Mouse (Mus musculus) embryo, embryonic 10.5 days (tissue): Measurements from ENCODE around the gene Cyp21a1.
"Not testable (repeated sequence)": the region's sequence is repeated elsewhere in the genome, so short reads cannot be mapped to it uniquely, and the experiment has no call there.

Experiments
- DNase-seq: peaks from one replicate; pipeline ENCODE4 v3.0.0-alpha.2; 2015; ENCODE audit warnings: low spot score

Cyp21a1 gene

DNA sequence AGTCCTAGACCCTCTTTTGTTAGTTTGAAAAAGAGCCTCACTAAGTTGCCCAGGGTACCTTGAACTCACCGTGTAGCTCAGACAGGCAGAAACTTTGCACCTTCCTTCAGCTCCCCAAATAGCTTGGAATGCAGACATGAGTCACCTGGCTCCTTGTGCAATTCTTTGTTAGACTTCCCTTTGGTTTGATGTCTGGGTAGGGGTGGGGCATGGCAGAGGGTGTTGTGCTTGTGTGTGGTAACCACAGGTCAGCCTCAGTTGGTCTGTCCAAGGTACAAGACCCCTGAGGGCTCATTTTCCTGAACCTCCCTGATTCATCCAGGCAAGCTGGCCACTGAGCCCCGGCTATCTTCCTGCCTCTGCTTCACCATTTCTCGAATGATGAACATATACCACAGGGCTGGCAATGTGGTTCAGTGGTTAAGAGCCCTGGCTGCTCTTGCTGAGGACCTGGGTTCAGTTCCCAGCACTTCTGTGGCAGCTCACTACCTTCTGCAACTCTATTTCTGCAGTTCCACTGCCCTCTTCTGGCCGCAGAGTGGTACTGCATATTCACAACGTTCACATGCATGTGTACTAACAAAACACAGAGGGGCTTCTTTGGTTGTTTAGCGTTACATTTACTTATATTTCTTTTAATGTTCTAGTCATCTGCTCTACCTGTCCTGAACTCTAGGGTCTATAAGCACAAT, 656 bp upstream of the Cyp21a1 start:
- no peak for DNase-seq

DNA sequence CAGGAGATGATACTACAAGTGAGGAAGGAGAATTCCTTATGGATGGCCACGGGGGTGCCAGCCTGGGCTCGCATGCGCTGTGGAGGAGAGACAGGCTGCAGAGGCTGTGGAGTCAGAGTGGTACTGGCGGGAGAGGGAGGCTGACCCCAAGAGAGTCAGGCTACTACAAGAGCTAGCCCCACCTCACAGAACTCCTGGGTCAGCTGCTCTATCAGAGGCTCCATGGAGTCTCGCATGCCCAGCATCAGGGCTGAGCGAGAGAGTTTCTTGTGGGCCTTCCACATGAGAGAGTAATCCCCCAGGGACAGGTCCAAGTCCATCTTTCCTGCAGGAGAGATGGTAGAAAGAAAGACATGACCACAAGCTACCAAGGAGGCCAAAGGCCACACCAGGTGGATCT, 994 bp downstream of the Cyp21a1 start:
- not testable (repeated sequence) for DNase-seq

DNA sequence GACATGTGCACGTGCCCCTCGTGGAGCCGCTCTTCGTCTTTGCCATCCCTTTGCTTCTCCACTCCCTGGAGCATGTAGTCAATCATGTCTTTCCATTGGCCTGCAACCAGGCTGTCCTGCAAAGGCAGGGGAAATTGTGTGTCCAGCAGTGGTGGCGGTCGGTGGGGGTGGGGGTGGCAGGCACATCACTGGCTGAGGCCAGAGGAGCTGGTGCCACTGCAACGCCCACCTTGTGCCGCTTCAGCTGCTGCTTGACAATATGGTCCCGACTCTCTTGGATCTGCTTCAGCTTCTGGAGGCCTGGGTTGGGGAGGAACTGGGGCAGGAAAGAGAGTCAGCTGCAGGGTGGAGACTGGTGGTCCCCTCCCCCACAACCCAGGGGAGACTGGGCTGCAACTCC, 1.6 kb downstream of the Cyp21a1 start:
- not testable (repeated sequence) for DNase-seq

DNA sequence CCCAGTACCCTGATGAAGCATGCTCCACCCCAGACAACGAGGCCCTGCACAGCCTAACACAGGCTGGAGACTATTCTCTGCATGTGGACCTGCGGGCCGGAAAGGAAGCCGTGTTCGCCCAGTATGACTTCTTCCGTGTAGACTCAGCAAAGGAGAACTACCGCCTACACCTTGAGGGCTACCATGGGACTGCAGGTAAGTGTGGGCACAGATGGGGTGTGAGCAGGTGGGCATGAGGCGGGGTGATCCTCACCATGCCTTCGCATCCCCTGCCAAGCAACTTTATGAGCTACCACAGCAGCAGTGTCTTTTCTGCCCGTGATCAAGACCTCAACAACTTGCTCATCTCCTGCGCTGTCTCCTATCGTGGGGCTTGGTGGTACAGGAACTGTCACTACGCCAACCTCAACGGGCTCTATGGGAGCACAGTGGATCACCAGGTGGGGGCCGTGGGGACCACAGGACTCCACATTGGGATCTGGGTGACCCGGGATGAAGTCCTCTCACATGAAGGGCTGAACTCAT, 3.5 kb downstream of the Cyp21a1 start:
- not testable (repeated sequence) for DNase-seq

DNA sequence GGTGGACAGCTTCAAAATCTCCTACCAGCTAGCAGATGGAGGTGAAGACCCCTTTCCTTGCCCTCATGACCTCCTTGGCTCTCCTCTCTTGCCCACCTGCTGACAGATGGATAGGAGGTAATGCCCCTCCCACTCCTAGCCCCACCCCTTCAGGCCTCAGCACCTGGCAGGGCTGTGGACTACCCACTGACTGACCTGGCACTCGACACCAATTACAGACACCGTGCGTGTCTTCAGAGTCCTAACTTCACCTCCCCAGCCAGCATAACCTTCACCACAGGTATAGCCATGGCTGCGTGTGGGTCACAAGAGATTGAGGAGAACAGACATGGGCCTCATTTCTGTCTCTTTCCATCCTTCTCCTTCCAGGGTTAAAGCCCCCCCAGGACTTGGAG, 4.8 kb downstream of the Cyp21a1 start:
- no peak for DNase-seq

DNA sequence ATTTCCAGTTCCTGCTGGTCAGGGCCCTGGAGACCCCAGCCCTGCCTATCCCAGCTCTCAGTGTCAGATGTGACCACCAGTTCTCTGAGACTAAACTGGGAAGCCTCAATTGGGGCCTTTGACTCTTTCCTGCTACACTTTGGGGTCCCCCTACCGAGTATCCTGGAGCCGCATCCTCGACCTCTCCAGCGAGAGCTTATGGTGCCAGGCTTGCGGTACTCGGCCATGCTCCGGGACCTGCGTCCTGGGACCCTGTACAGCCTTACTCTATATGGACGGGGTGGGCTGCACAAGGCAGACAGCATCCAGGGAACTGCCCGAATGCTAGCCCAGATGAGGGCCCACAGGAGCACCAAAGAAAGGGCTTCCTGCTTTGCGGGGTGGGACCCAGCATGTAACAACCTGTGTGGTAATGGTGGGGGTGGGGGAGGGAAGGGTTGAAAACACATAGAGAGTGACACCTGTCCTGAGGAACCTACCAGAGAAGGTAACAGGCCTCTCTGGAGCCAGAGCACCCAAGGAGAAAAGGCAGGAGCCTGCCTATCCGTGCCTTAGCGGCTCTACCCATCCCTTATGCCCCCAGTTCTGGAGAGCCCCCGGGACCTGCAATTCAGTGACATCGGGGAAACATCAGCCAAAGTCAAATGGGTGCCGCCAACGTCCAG, 5.4 kb downstream of the Cyp21a1 start:
- no peak for DNase-seq

DNA sequence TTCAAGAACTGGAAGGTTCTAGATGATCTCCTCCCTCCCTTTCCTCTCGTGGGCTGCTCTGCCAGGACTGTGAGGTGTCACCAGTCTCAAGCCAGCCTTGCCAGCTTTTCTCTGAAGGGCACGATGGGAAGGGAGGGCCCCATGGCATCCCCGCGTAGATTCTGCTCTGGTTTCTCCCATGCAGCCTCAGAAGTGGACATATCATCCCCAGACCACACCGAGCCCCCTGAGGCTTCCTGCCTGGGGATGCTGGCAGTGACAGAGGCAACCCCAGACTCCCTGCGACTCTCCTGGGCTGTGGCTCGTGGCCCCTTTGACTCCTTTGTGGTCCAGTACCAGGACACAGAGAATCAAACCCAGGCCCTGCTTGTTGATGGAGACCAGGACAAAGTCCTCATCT, 6.3 kb downstream of the Cyp21a1 start:
- DNase-seq, result not testable (repeated sequence)

DNA sequence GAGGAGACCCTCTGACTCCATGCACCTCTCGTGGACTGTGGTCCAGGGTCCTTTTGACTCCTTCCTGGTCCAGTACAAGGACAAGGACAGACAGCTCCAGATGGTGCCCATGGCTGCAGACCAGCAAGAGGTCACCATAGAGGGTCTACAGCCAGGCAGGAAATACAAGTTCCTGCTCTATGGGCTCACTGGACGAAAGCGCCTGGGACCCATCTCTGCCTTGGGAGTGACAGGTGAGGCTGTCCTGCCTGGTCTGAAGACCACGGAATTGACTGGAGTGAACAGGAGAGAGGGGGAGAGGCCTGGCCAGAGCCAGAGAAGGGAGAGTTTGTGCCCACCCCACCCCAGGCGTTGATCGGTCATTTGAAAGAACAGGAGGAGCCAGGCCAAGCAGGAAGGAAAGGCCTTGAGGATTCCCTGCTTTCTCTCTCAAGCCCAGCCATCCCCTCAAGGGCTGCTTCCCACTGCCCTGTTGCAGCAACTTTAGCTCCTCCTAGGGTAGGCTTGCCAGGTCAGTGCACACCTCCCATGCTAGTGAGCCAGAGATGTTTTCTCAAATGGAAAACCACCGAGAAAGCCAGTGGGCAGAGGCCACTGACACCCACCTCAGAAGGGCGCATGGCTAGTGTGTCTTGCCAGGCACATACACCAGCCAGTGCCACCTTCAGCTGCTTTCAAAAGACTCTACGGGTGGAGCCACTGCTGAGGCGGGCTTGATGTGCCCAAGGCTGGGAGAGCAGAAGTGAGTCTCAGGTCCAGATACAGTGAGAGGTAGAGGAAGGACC, 7.0 kb downstream of the Cyp21a1 start:
- not testable (repeated sequence) for DNase-seq

DNA sequence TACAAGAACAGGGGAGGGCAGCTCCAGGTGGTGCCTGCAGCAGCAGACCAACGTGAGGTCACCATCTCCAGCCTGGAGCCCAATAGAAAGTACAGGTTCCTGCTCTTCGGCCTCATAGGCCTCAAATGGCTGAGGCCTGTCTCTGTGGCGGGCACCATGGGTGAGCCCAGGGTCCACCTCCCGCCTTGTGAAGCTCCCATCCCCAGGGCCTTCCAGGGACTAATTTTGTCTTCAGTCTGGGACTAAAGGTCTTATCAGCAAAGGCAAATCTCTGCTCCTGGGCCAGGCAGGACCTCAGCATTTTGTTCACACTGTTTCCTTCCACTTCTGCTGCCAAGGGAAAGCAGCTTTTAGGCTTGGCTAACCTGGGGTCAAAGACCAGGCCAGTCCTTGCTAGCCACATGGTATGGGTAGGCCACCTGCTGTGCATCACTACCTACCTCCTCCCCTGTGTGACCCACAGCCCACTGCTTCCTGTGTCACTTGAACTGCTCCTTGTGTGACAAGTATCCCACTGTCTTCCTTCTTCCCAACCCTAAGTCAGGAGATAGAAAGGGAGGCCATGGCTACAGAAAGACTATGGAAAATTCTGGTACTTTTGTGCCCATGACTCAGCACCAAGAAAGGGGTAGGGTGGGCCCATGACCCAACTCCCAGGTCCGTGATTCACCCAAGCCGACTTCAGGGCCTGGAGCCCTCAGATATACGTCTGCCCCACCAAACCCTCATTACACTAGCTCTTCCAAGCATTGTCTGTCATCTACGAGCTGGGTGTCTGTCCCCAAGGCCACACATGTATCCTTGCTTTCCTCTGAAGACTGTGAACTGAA, 7.8 kb downstream of the Cyp21a1 start:
- no peak for DNase-seq

DNA sequence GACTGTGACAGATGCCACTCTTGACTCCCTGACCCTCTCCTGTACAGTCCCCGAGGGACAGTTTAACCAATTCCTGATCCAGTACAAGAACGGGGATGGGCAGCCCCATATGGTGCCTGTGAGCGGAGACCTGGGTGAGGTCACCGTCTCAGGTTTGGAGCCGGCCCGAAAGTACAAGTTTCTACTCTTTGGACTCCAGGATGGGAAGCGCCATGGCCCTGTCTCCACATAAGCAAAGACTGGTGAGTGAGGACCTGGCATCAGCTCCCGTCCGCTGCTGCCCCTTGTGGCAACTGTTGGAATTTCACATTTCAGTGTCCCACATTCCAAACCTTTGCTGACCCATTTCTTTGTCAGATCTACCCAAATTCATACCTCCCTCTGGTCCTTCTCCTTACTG, 8.7 kb downstream of the Cyp21a1 start:
- DNase-seq, result peak; percentile 41

DNA sequence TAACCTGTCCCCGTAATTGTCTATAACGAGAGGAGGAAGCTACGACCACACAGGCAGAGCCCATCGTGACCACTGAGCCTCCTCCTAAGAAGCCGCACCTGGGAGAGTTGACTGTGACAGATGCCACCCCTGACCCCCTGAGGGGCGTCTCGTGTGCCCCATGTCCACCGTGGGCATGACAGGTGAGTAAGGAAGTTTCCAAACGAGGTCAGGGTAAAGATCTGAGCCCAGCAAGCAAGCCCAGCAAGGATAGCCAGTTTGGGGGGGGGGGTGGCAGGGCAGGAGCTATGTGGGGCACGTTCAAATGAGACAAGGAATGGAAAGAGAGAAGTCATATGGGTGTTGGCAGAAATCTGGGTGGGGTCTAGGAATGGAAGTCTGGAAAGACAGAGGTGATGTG, 9.3 kb downstream of the Cyp21a1 start:
- no peak for DNase-seq

DNA sequence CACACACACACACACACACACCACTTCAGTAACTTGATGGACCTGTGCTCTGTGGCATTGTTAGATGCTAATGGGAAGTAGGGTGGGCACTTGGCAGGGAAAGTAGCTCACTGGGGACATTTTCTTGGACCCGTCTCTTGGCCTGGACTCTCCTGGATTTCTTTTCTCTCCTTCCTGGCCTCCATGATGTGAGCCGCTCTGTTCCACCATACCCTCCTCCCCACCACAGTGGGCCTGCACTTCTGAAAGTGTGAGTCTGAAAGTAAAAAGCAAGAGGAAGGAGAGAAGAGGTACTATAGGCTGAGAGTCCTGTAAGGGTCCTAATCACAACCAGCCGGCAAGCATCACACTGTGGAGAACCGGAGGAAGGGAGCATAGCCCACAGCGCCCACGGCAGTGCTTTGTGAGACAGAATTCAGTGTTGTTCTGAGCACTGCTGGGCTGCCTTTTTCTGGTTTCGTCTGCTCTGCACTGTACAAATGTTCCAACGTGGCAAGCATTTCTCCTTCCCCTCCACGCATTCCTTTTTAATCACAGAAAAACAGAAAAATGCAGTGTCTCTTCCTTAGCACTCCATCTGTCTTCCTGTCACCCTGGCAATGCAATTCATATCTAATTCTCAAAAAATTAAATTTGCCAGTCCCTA, 26.6 kb downstream of the Cyp21a1 start:
- DNase-seq, result no peak

DNA sequence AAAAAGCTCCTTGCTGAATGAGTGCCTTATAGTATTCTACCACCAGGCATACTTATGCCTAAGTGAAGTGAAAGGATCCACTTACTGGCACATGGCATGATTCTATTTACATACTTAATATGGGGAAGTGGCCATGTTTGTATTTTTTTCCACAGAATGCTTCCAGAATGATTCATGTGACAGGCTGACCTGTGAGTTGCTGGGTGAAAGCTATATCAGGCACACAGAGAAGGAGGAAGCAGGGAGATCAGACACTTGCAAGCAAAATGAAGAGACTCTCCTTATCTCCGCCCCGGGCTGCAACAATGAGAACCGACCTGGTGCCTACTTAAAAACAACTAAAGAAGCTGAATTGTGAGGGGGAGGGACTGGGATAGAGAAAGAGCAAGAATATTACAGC, 42.9 kb downstream of the Cyp21a1 start:
- no peak for DNase-seq
